Mouse (Mus musculus): ENCODE measurements around the gene Ildr1. TPM values are rescaled to one million over a fixed set of nuclear protein-coding genes. Genes with fewer than 3 reads are reported as not detected.

Gene Ildr1
- total RNA-seq, 2 experiments from 2014 or later: not detected

DNA sequence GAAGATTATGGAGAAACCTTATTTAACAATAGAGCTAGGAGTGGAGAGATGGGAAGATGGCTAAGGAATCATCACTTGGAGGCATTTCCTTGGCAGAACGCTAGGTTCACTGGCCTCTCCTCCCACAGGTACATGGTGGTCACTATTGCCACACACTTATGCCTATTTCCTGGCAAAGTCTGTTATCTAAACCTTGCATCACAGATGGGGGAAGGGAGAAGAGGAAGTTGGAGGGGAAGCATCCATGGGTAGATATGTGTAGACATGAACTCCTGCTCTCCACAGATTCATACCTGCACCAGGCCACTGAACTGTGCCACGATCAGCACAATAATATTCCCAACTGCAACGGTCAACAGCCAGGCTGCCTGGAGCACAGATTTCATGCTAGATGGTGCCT is 58.2 kb downstream of the Ildr1 start:
- ATAC-seq (replicated peaks; ENCODE audit: low FRiP score, poor library complexity, severe bottlenecking): no peak

DNA sequence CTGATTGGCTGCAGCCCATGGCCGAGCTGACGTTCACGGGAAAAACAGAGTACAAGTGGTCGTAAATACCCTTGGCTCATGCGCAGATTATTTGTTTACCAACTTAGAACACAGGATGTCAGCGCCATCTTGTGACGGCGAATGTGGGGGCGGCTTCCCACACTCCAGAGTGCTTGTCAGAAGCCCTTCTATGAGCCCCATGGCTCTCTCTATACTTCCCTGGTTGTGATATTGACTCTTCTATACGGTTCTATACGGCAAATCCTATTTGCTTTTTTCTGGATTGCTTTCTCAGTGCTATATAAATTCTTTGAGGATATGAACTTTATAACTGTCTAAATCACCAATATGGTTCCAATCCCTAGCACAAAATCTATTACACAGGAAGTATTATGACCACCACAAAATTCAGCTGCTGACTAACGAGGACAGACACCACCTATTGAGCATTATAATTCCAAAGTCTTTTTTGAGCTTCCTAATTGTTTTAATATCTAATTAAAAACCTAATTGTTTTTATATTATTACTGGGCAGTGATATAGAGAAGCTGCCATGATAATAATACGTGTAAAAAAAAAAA is 76.5 kb downstream of the Ildr1 start:
- peak; percentile 73; the same call in 1 of the 2 replicates for ATAC-seq (replicated peaks; ENCODE audit: low FRiP score, poor library complexity, severe bottlenecking)

DNA sequence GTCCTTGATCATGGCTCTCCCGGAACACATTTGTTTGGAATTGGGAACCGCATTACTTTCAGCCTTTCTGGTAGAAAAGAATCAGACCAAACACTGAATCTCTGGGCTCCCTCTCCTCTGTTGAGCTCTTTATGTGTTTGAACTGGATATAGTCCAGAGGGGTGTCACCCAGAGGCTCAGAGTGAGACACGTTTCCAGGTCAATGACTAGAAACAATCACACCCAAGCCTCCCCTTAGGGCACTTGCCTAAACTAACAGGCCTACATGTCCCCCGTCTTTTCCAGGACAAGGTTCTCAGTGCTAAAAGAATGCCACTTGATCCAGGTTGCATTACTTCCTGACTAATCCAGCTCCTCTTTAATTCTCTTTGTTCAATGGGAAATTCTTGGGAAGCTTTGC is 77.1 kb downstream of the Ildr1 start:
- no peak for ATAC-seq (replicated peaks; ENCODE audit: low FRiP score, poor library complexity, severe bottlenecking)

DNA sequence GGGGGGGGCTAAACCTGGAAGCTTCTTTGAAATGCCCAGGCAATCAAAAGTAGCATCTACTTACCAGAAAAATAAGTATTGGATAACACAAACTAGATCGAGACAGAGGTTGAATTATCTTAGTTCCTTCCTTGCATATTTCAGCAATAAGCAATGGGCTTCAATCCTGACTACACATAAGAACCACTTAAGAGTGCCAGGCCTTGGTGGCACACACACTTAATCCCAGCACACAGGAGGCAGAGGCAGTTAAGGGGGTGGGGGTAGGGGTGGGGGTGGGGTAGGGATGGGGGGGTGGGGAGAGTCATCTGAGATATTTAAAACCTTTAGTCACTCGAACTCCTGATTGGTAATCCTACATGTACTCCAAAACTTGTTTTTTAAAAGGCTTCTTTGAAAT is 77.5 kb downstream of the Ildr1 start:
- no peak for ATAC-seq (replicated peaks; ENCODE audit: low FRiP score, poor library complexity, severe bottlenecking)

DNA sequence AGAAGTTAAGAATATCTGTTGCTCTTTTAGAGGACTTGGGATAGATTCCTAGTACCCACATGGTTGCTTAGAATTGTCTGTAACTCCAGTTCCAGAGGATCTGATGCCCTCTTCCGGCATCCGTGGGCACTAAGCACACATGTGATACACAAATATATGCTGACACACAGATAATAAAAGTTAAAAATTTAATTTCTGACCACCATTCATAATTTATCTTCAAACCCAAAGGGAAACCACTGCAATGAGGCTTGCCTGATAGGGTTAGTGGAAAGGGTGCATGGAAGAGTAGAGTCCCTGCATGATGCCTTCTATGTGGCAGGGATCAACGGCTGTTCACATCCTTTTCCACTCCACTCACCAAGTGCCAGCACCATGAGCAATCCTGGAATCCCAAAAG is 77.9 kb downstream of the Ildr1 start:
- no peak for ATAC-seq (replicated peaks; ENCODE audit: low FRiP score, poor library complexity, severe bottlenecking)

DNA sequence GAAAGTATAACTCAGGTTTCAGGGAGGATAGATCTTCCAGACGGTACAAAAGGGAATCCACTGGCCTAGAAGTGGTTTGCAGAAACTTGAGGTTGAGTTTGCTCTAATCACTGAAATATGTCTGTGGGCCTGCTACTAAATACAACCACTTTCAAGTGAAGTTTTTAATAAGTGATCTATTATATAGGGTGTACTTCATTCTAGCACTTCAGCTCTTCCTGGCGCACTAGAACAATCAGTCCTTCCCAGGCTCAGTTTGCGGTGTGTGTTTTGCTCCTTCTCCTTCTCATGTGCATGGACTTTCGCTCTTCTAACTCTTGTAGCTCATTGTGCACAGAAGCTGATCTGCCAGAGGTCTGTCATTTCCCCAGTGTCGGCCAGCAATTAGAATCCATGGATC is 79.2 kb downstream of the Ildr1 start:
- no peak for ATAC-seq (replicated peaks; ENCODE audit: low FRiP score, poor library complexity, severe bottlenecking)

DNA sequence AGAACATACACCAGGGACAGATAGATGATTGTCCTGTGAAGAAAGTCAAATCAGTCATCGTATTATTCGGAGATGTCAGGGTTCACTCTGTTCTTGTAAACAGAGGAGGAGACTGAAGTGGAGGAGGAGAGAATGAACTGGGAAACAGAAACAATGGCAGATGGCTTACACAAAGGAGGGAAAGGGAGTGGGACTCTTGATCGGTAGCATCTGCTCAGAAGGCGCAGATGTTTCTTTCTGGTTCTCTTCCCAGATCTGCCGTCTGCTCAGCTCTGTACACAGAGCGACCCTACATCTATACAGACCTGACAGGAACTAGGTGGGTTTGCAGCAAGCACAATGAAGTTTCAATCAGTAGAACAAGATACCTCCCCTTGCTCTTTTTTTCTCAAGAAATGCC is 81.9 kb downstream of the Ildr1 start:
- no peak for ATAC-seq (replicated peaks; ENCODE audit: low FRiP score, poor library complexity, severe bottlenecking)

Other genes with a start within 250 kb of the Ildr1 start
- 8.0 and 10.1 TPM in 2 replicates for gene Stfa3, start 238.6 kb upstream of the Ildr1 start, total RNA-seq (2015; ENCODE audit: low replicate concordance)
- not detected in 2 replicates for gene Stfa3, start 238.6 kb upstream of the Ildr1 start, total RNA-seq (2017; ENCODE audit: low replicate concordance)
- gene Casr, start 131.8 kb upstream of the Ildr1 start, total RNA-seq (2015; ENCODE audit: low replicate concordance): not detected in 2 replicates
- not detected in 2 replicates for gene Casr, start 131.8 kb upstream of the Ildr1 start, total RNA-seq (2017; ENCODE audit: low replicate concordance)
- gene Cd86, start 27.9 kb upstream of the Ildr1 start, total RNA-seq (2015; ENCODE audit: low replicate concordance): 7.1 and 15.9 TPM in 2 replicates
- gene Cd86, start 27.9 kb upstream of the Ildr1 start, total RNA-seq (2017; ENCODE audit: low replicate concordance): 4.5 and 19.1 TPM in 2 replicates
- gene Slc15a2, start 91.0 kb downstream of the Ildr1 start, total RNA-seq (2015; ENCODE audit: low replicate concordance): 19.3 and 21.6 TPM in 2 replicates
- gene Slc15a2, start 91.0 kb downstream of the Ildr1 start, total RNA-seq (2017; ENCODE audit: low replicate concordance): 19.1 and 41.9 TPM in 2 replicates
- gene Iqcb1, start 134.4 kb downstream of the Ildr1 start, total RNA-seq (2015; ENCODE audit: low replicate concordance): 17.3 TPM in 1 of 2 replicates, not detected in the other
- gene Iqcb1, start 134.4 kb downstream of the Ildr1 start, total RNA-seq (2017; ENCODE audit: low replicate concordance): 4.5 and 34.8 TPM in 2 replicates
- 11.9 TPM in 1 of 2 replicates, not detected in the other for gene Eaf2, start 181.0 kb downstream of the Ildr1 start, total RNA-seq (2015; ENCODE audit: low replicate concordance)
- 0.77 TPM in 1 of 2 replicates, not detected in the other for gene Eaf2, start 181.0 kb downstream of the Ildr1 start, total RNA-seq (2017; ENCODE audit: low replicate concordance)
- 17.6 and 22.3 TPM in 2 replicates for gene Golgb1, start 181.2 kb downstream of the Ildr1 start, total RNA-seq (2015; ENCODE audit: low replicate concordance)
- gene Golgb1, start 181.2 kb downstream of the Ildr1 start, total RNA-seq (2017; ENCODE audit: low replicate concordance): 56.7 and 82.3 TPM in 2 replicates
- gene Hcls1, start 241.0 kb downstream of the Ildr1 start, total RNA-seq (2015; ENCODE audit: low replicate concordance): 11.3 and 15.9 TPM in 2 replicates
- gene Hcls1, start 241.0 kb downstream of the Ildr1 start, total RNA-seq (2017; ENCODE audit: low replicate concordance): 32.9 and 38.5 TPM in 2 replicates